Mouse (Mus musculus): ENCODE results near the gene Eppin.

DNA sequence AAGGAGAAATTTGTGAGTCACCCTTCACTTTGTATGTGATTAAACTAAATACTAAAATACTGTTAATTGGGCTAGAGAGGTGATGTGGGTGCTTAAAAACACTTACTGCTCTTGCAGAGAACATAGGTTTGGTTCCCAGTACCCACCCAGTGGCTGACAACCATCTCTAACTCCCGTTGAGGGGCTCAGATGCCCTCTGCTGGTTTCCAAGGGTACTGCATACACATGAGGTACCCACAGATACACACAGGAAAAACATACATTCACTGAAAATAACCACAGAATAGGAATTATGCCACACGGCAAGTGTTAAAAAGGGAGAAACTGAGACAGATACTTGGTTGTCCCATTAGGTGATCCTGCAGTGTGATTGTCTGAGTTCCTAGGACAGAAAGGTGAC, 26.4 kb downstream of the Eppin start:
- TF ChIP-seq TAL1 (IDR thresholded peaks at IDR 0.05; ENCODE audit: low read length) = no peak
- no peak for TF ChIP-seq GATA1 (IDR thresholded peaks at IDR 0.05; ENCODE audit: low read length)

Measured in erythroblast, embryonic 14.5 days (primary cell).